Mouse (Mus musculus) liver, postnatal 0 days (tissue): Measurements from ENCODE around the gene Grifin. TPM values are rescaled to one million over a fixed set of nuclear protein-coding genes. Genes with fewer than 3 reads are reported as not detected.

Source experiments
- ATAC-seq: fragments of 200-750 bp; cut with Nextera tagmentation; 2 replicates; pipeline ENCODE4 v1.8.0; 2017; ENCODE audit warnings: mild to moderate bottlenecking, moderate library complexity
- DNase-seq: peaks from one replicate; pipeline ENCODE4 v3.0.0-alpha.2; 2016
- H3K27ac ChIP-seq: fragments of 300-500 bp; sonication (generic); 2 replicates; pipeline ENCODE4 v1.5.1; 2014; ENCODE audit warnings: antibody characterized with exemption, moderate library complexity, mild to moderate bottlenecking, low read depth
- H3K27me3 ChIP-seq: fragments of 300-500 bp; sonication (generic); 2 replicates; pipeline ENCODE4 v1.6.1; 2014; ENCODE audit warnings: low read length, control low read depth, mixed read lengths; ENCODE audit not compliant: insufficient read depth
- H3K36me3 ChIP-seq: fragments of 300-500 bp; sonication (generic); replicated peaks from 2 replicates; pipeline ENCODE4 v1.6.1; 2014; ENCODE audit warnings: mild to moderate bottlenecking, control low read depth, low read length, moderate library complexity, mixed read lengths; ENCODE audit not compliant: insufficient read depth
- H3K4me1 ChIP-seq: fragments of 300-500 bp; sonication (generic); 2 replicates; pipeline ENCODE4 v1.6.1; 2014; ENCODE audit warnings: antibody characterized with exemption, mild to moderate bottlenecking, control low read depth; ENCODE audit not compliant: insufficient read depth
- H3K4me2 ChIP-seq: fragments of 300-500 bp; sonication (generic); 2 replicates; pipeline ENCODE4 v1.6.1; 2014; ENCODE audit warnings: low read depth, mild to moderate bottlenecking, low read length, moderate library complexity, mixed read lengths
- H3K4me3 ChIP-seq: fragments of 300-500 bp; sonication (generic); 2 replicates; pipeline ENCODE4 v1.5.1; 2014; ENCODE audit warnings: low read depth, low read length
- H3K9ac ChIP-seq: fragments of 300-500 bp; sonication (generic); replicated peaks from 2 replicates; pipeline ENCODE4 v1.6.1; 2014; ENCODE audit warnings: mild to moderate bottlenecking, moderate library complexity
- H3K9me3 ChIP-seq: fragments of 300-500 bp; sonication (generic); 2 replicates; pipeline ENCODE4 v1.6.1; 2016; ENCODE audit warnings: mild to moderate bottlenecking, control low read depth, low read length, mixed read lengths
- CTCF ChIP-seq: sonication (generic); IDR thresholded peaks from 2 replicates; pipeline ENCODE4 v1.5.1; 2016; ENCODE audit warnings: antibody characterized with exemption, low read depth
- EP300 ChIP-seq: IDR thresholded peaks from 2 replicates; pipeline ENCODE4 v1.6.1; 2016; ENCODE audit warnings: antibody characterized with exemption, low read depth, mild to moderate bottlenecking
- WGBS: fragments of 180-500 bp; shearing (Covaris S2); extraction: QIAGEN DNeasy Blood & Tissue Kit; methylation state at CpG from one replicate; pipeline ENCODE4 v1.1.7; 2014; ENCODE audit not compliant: insufficient replicate concordance; 5-methylcytosine and 5-hydroxymethylcytosine counted together
- polyA plus RNA-seq: library from polyadenylated mRNA; unstranded; fragments of >200 nt; fragmentation: Nextera tagmentation; extraction: Ambion mirVana; gene quantifications from 2 replicates; pipeline ENCODE4 v1.2.1, GENCODE M21; 2015

The Grifin gene
- polyA plus RNA-seq, 1 experiment from 2014 or later, result not detected

DNA sequence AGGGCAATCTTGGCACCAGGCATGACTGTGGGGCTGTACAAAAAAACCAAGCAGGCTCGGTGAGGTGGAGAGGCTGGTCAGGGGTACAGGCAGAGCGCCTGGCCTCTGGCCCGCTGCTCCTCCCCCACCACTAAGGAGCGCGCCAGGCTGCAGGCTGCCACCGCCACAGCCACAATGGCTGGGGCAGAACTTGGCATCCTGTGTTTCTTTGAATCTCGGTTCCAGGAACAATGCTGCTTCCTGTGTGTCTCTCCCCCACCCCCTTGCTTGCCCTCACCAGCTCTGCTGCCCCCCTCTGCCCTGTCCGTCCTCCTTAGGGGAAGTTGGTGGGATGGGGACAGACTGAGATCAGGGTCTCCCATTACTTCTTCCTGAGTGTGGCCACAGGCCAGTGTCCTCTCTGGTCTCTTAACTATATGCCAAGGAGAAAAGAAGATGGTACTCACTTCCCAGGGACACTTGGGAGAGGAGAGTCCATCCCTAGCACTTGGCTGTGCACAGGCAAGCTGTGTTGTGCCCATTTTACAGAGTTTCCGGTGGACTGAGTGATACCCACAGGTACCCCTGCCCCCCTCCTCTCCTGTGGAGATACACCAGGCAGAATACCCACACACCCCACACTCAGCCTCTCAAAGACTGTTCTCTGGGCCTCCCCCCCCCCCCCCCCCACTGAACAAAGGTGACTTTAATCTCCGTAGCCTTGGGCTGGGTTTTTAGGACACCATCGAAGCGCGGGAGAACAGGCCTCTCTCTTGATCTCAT lies 44.8 kb upstream of the Grifin start:
- DNase-seq (peak; percentile 56), ATAC-seq (no peak)
- H3K27ac ChIP-seq, result peak overlapping the region; percentile 78

DNA sequence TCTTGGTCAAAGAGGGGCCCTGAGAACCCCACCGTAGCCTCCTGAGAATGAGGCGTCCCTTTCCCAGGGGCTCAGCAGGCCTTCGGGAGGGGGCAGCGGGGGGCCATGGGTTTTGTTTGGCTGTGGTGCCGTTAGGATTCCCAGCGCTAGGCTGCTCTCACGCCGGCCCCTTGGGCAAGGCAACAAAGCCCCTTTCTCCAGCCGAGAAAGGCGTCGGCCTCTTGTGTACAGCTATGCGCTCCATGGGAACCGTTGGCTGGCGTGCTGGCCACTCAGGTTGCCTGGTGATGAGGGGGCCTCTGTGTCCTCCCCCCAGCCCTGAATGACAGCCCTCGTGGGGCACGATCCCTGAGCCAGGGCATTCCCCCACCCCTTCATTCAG lies 43.8 kb upstream of the Grifin start:
- Histone ChIP-seq H3K4me1 (peaks cover 44% of the 10 kb centered on the region), H3K27me3 (peaks cover 39% of the 10 kb centered on the region), H3K4me3 (peak overlapping the region; percentile 65)

More for the DNA sequence above, 44.8 kb upstream of the Grifin start:
- 15% methylated on average over 11 of the region's 13 CpGs for WGBS
- TF ChIP-seq CTCF (0 out of 2 replicates have a peak, but pooled peaks have one; percentile 3), EP300 (no peak)
- H3K36me3 ChIP-seq, result peaks cover 11% of the 10 kb centered on the region
- peak overlapping the region; percentile 81 for H3K4me2 ChIP-seq
- no peaks in the 10 kb centered on the region for H3K9me3 ChIP-seq
- H3K4me3 ChIP-seq, result peak overlapping the region; percentile 65
- peak overlapping the region; percentile 79 for H3K9ac ChIP-seq
- H3K4me1 ChIP-seq, result peaks cover 50% of the 10 kb centered on the region
- peaks cover 34% of the 10 kb centered on the region for H3K27me3 ChIP-seq

GRCm38 (mm10) chr5:140607836-140608633 lies 43.2 kb upstream of the Grifin start:
- WGBS, result 2% methylated on average over 17 of the region's 17 CpGs
- Histone ChIP-seq H3K4me2 (peak overlapping the region; percentile 81), H3K36me3 (peaks cover 7% of the 10 kb centered on the region), H3K27me3 (peaks cover 39% of the 10 kb centered on the region), H3K4me1 (peaks cover 44% of the 10 kb centered on the region), H3K9ac (peak overlapping the region; percentile 79), H3K9me3 (no peaks in the 10 kb centered on the region), H3K4me3 (peak overlapping the region; percentile 65), H3K27ac (peak overlapping the region; percentile 78)
- DNase-seq (peak; percentile 29), ATAC-seq (no peak)
- TF ChIP-seq CTCF (no peak), EP300 (no peak)

More for the DNA sequence above, 43.8 kb upstream of the Grifin start:
- no peak for TF ChIP-seq CTCF
- no peak for TF ChIP-seq EP300
- peak overlapping the region; percentile 79 for H3K9ac ChIP-seq
- H3K36me3 ChIP-seq, result peaks cover 11% of the 10 kb centered on the region
- 5% methylated on average over 16 of the region's 16 CpGs for WGBS
- no peak for ATAC-seq
- DNase-seq, result no peak
- H3K27ac ChIP-seq, result peak overlapping the region; percentile 78
- H3K4me2 ChIP-seq, result peak overlapping the region; percentile 81
- H3K9me3 ChIP-seq, result no peaks in the 10 kb centered on the region

GRCm38 (mm10) chr5:140607001-140607835 lies 42.3 kb upstream of the Grifin start, which contains the start of gene Lfng:
Gene Lfng, plus strand, starts transcription at chr5:140607320.
- Histone ChIP-seq H3K27me3 (peaks cover 39% of the 10 kb centered on the region), H3K36me3 (peaks cover 4% of the 10 kb centered on the region; the same call in 1 of the 2 replicates), H3K9ac (peak within 1 kb of the TSS; percentile 79), H3K4me3 (peak within 1 kb of the TSS; percentile 65), H3K27ac (peak within 1 kb of the TSS; percentile 78), H3K9me3 (no peaks in the 10 kb centered on the region), H3K4me1 (peaks cover 44% of the 10 kb centered on the region), H3K4me2 (peak within 1 kb of the TSS; percentile 81)
- 1% methylated on average over 81 of the region's 91 CpGs for WGBS
- peak; percentile 89 for DNase-seq
- TF ChIP-seq EP300, result no peak
- peak; percentile 39 for TF ChIP-seq CTCF
- peak; percentile 73 for ATAC-seq

- peaks cover 37% of the 10 kb centered on the region for H3K4me1 ChIP-seq
- WGBS, result 3% methylated on average over 23 of the region's 23 CpGs
- no peak for TF ChIP-seq CTCF
- no peak for TF ChIP-seq EP300
- ATAC-seq (no peak), DNase-seq (peak; percentile 44)
- H3K9ac ChIP-seq, result no peak overlapping the region
- H3K9me3 ChIP-seq, result no peaks in the 10 kb centered on the region
- peak overlapping the region; percentile 81 for H3K4me2 ChIP-seq
- peak overlapping the region; percentile 66 for H3K27ac ChIP-seq
- H3K27me3 ChIP-seq, result peaks cover 39% of the 10 kb centered on the region
- peak overlapping the region; percentile 65 for H3K4me3 ChIP-seq
- no peaks in the 10 kb centered on the region for H3K36me3 ChIP-seq
Measured at GRCm38 (mm10) chr5:140606386-140606785, 41.5 kb upstream of the Grifin start.
